Mouse (Mus musculus): ENCODE measurements at regions not wholly inside any gene's neighbourhood (a gene's known extent, or its start where the extent isn't known, plus 50 kb on each side); places are given as distances from the start of the nearest gene placed in this dataset.
A peak's percentile ranks its signal among the peaks of the same experiment; 100 is the strongest.

GRCm38 (mm10) chrX:143462632-143463031 lies 55.8 kb upstream of the Pak3 start:
- DNase-seq (ENCODE audit: low read depth, low spot score), result no peak

DNA sequence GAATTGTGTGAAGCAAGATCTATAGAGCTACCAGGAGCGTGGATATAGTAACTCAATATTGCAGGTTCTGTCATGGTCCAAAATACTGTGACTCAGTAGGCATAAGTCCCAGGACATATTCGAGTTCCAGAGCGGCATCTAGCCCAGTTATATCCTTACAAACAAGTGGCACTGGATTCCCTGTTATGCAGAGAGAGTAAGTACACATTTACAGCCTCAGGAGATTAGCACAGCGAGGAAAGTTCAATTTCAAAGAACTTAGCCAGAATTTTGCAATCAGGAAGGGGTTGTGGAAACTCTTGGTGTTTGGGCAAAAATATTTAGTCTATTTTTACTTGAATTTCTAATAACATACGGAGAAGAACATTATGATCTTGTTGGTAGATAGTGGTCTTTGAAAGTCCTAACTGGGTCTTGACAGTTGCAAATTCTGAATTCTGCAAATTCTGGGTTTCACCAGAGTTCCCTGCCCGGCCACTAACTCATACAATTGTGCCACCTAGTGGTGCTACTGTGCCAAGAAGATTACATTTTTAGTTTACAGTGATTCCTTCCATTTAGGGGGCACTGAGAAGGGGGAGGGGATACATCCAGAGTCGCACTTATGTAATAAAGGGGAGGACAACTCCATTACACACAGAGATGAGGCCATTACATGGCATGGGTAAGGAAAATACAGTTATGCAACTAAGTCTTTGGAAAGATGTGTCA lies 54.7 kb upstream of the Chrdl1 start:
- no peak for DNase-seq (ENCODE audit: low read depth, low spot score)

GRCm38 (mm10) chrX:143444581-143444980 lies 50.5 kb upstream of the Chrdl1 start:
- peak; percentile 30 for DNase-seq (ENCODE audit: low read depth, low spot score)
